Comparison of ENCODE assay signal across 29 mouse cellular contexts in the genomic region with DNA sequence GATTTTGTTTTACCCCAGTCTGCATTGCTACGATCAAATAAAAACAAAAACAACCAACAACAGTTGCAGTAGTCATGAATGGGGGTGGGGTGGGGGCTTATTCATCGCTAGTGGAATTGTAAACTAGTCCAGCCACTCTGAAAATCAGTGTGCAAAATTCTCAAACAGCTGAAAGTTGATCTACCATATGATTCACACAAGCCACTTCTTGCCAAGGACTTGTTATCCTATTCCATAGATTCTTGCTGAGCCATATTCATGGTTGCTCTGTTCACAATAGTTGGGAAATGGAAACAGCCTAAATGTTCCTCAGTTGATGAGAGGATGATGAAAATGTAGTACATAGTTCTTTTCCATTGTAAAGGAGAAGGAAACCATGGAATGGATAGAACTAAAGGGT.
"Had no signal": no experiment of that assay in that cellular context is flagged by ENCODE, and none has a peak within 500 bp of the region (broad histone marks: within the 10 kb centered on the region; RNA-seq: fewer than 3 reads in every experiment).

No protein-coding gene starts in this region.

- H3K4me3 ChIP-seq: left cerebral cortex, adult 2 months; limb, embryonic 10.5 days; limb, embryonic 12.5 days; limb, embryonic 13.5 days; limb, embryonic 15.5 days; liver, embryonic 12.5 days; liver, embryonic 13.5 days; liver, embryonic 15.5 days; lung, embryonic 15.5 days; megakaryocyte, embryonic 14.5 days; midbrain, embryonic 10.5 days; midbrain, embryonic 12.5 days; midbrain, embryonic 15.5 days; myocyte had no signal

- H3K4me2 ChIP-seq: limb, embryonic 12.5 days; limb, embryonic 13.5 days; limb, embryonic 15.5 days; liver, embryonic 11.5 days; liver, embryonic 12.5 days; liver, embryonic 13.5 days; liver, embryonic 15.5 days; lung, embryonic 14.5 days; lung, embryonic 15.5 days; midbrain, embryonic 12.5 days; midbrain, embryonic 15.5 days had no signal

- H3K27ac ChIP-seq: left cerebral cortex, adult 2 months; limb, embryonic 10.5 days; limb, embryonic 12.5 days; limb, embryonic 13.5 days; limb, embryonic 15.5 days; liver, embryonic 12.5 days; liver, embryonic 13.5 days; liver, embryonic 14.5 days; liver, embryonic 15.5 days; lung, embryonic 15.5 days; macrophage; midbrain, embryonic 10.5 days; midbrain, embryonic 12.5 days; midbrain, embryonic 15.5 days had no signal

- ATAC-seq: liver, embryonic 12.5 days; liver, postnatal 0 days; lung, postnatal 0 days; midbrain, embryonic 15.5 days; midbrain, embryonic 16.5 days had no signal

- H3K9me3 ChIP-seq: limb, embryonic 10.5 days; limb, embryonic 12.5 days; limb, embryonic 13.5 days; limb, embryonic 15.5 days; liver, embryonic 12.5 days; liver, embryonic 13.5 days; liver, embryonic 15.5 days; lung, embryonic 15.5 days; megakaryocyte, embryonic 14.5 days; midbrain, embryonic 10.5 days; midbrain, embryonic 12.5 days; midbrain, embryonic 15.5 days had no signal

- H3K4me1 ChIP-seq: limb, embryonic 10.5 days; limb, embryonic 12.5 days; limb, embryonic 13.5 days; liver, embryonic 12.5 days; liver, embryonic 13.5 days; liver, embryonic 15.5 days; lung, embryonic 15.5 days; midbrain, embryonic 12.5 days; midbrain, embryonic 15.5 days had no signal

- H3K9ac ChIP-seq: limb, embryonic 12.5 days; limb, embryonic 13.5 days; limb, embryonic 15.5 days; liver, embryonic 12.5 days; liver, embryonic 13.5 days; liver, embryonic 14.5 days; liver, embryonic 15.5 days; liver, postnatal 0 days; lung, embryonic 14.5 days; lung, embryonic 15.5 days; midbrain, embryonic 12.5 days; midbrain, embryonic 15.5 days had no signal

- H3K27me3 ChIP-seq: limb, embryonic 12.5 days; limb, embryonic 13.5 days; limb, embryonic 15.5 days; liver, embryonic 12.5 days; liver, embryonic 13.5 days; liver, embryonic 15.5 days; lung, embryonic 15.5 days; megakaryocyte, embryonic 14.5 days; midbrain, embryonic 12.5 days; midbrain, embryonic 15.5 days had no signal

- DNase-seq: left cerebral cortex, postnatal 4 days; liver; liver, embryonic 13.5 days; liver, postnatal 0 days; lung, adult 18-20 months; lung, embryonic 14.5 days; lung, postnatal 10 days; lung, postnatal 14 days; lung, postnatal 36 days; lung, postnatal 4 days; midbrain, embryonic 14.5 days had no signal

- H3K36me3 ChIP-seq: limb, embryonic 10.5 days; limb, embryonic 12.5 days; limb, embryonic 13.5 days; limb, embryonic 15.5 days; liver, embryonic 12.5 days; liver, embryonic 13.5 days; liver, embryonic 15.5 days; lung, embryonic 15.5 days; midbrain, embryonic 10.5 days; midbrain, embryonic 12.5 days; midbrain, embryonic 15.5 days had no signal
